Mouse (Mus musculus) midbrain, embryonic 14.5 days (tissue): ENCODE measurements around the gene Per3. TPM values are rescaled to one million over a fixed set of nuclear protein-coding genes. Genes with fewer than 3 reads are reported as not detected.

Source experiments
- ATAC-seq: fragments of 200-750 bp; cut with Nextera tagmentation; 2 replicates; pipeline ENCODE4 v1.8.0; 2017; ENCODE audit warnings: moderate number of reproducible peaks, moderate library complexity; ENCODE audit not compliant: low FRiP score, low TSS enrichment
- DNase-seq: peaks from one replicate; pipeline ENCODE4 v3.0.0-alpha.2; 2015
- H3K27ac ChIP-seq: fragments of 300-500 bp; sonication (generic); replicated peaks from 2 replicates; pipeline ENCODE4 v1.5.1; 2014; ENCODE audit warnings: mild to moderate bottlenecking, low read depth, low read length, moderate library complexity
- H3K27me3 ChIP-seq: fragments of 300-500 bp; sonication (generic); 2 replicates; pipeline ENCODE4 v1.6.1; 2014; ENCODE audit warnings: low read length, control low read depth, mixed read lengths; ENCODE audit not compliant: control insufficient read depth, insufficient read depth
- H3K36me3 ChIP-seq: fragments of 300-500 bp; sonication (generic); 2 replicates; pipeline ENCODE4 v1.6.1; 2014; ENCODE audit warnings: low read length, control low read depth; ENCODE audit not compliant: control insufficient read depth, insufficient read depth
- H3K4me1 ChIP-seq: fragments of 300-500 bp; sonication (generic); 2 replicates; pipeline ENCODE4 v1.6.1; 2014; ENCODE audit warnings: mild to moderate bottlenecking, antibody characterized with exemption, low read length, control low read depth; ENCODE audit not compliant: control insufficient read depth, insufficient read depth
- H3K4me2 ChIP-seq: fragments of 300-500 bp; sonication (generic); 2 replicates; pipeline ENCODE4 v1.6.1; 2014; ENCODE audit warnings: mild to moderate bottlenecking, low read length, moderate library complexity
- H3K4me3 ChIP-seq: fragments of 300-500 bp; sonication (generic); replicated peaks from 2 replicates; pipeline ENCODE4 v1.5.1; 2014; ENCODE audit warnings: low read depth, low read length
- H3K9ac ChIP-seq: fragments of 300-500 bp; sonication (generic); replicated peaks from 2 replicates; pipeline ENCODE4 v1.6.1; 2014; ENCODE audit warnings: mild to moderate bottlenecking, low read length, moderate library complexity
- H3K9me3 ChIP-seq: fragments of 300-500 bp; sonication (generic); 2 replicates; pipeline ENCODE4 v1.6.1; 2016; ENCODE audit warnings: low read length, control low read depth, mixed read lengths; ENCODE audit not compliant: control insufficient read depth
- WGBS: fragments of 180-500 bp; shearing (Covaris S2); extraction: QIAGEN DNeasy Blood & Tissue Kit; methylation state at CpG from one replicate; pipeline ENCODE4 v1.1.7; 2014; 5-methylcytosine and 5-hydroxymethylcytosine counted together
- polyA plus RNA-seq: library from polyadenylated mRNA; unstranded; fragments of >200 nt; fragmentation: Nextera tagmentation; extraction: Ambion mirVana; gene quantifications from 2 replicates; pipeline ENCODE4 v1.2.1, GENCODE M21; 2014

Gene Per3
- polyA plus RNA-seq = 2.3 and 2.5 TPM in 2 replicates

DNA sequence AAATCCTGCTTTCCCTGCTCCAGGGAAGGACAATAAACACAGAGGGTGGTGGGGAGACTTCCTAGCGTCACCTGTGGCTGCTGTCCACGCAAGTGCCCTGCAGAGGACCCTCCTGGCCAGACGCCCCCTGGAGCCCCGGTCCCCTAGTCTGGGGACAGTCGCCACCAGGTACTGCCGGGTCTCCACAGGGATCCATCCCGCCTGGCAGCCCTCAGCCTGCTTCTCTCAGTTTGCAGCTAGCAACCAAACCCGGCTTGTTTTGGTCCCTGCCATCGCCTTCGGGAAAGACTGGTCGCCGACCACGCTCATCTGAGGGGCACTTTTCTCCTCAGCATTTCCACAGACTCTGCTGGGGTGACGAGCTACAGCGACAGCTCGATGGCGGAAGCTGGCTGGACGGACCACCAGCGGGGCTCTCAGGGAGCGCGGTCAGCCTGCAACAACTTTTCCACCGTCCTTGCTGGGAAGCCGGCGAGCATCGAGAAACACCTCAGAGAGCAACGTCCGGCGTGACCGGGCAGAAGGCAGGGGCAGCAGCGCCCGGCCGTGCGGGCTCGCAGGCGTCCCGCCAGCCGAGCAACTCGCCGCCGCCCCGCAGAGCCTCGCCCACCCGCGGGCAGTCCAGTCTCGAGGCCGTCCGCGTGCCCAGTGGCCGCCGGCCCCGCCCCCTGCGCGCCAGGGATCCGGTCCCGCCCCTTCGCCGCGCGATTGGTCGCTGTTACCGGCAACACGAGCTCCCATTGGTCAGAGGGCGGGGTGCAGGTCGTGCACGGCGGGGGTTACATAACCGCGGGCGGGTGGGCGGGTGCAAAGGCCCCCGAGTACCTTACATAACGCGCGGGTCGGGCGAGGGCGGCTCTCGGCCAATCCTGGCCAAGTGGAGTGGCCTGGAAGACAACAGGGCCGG lies at the start of gene Per3:
Per3 (minus strand) TSS at position 629 of the 907 bp plus-strand sequence.
- Histone ChIP-seq H3K9ac (peak within 1 kb of the TSS; percentile 48), H3K27ac (peak within 1 kb of the TSS; percentile 37; the same call in 1 of the 2 replicates), H3K4me2 (peak within 1 kb of the TSS; percentile 98), H3K4me1 (peaks cover 4% of the 10 kb centered on the region; the same call in 1 of the 2 replicates), H3K9me3 (no peaks in the 10 kb centered on the region), H3K4me3 (peak within 1 kb of the TSS; percentile 56), H3K27me3 (peaks cover 9% of the 10 kb centered on the region; the same call in 1 of the 2 replicates), H3K36me3 (peaks cover 25% of the 10 kb centered on the region)
- DNase-seq (peak; percentile 95), ATAC-seq (peak; percentile 96)
- under 1% methylated on average over 78 of the region's 79 CpGs for WGBS

DNA sequence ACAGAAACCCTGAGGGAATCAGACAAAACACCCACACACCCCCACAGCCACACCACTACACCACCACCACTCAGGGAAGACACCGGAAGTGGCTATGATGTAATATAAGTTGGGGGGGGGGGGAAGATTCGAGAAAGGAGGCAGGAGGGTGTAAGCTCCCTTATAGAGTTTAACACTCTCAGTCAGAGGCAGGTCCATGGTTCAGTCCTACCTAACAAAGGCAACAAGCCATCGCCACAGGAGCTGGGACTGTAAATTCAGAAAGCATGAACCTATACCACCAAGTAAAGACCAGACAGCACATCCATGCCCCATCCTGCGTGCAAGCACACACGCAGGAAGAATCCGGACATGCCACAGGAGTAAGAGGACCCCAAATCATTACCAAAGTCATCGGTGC lies 44.8 kb upstream of the Per3 start, which contains the start of gene Gm13090:
Gm13090 (plus strand) TSS at position 301 of the 400 bp plus-strand sequence.
- Histone ChIP-seq H3K36me3 (peaks cover 51% of the 10 kb centered on the region), H3K9me3 (no peaks in the 10 kb centered on the region), H3K9ac (no peak within 1 kb of the TSS), H3K4me1 (peaks cover 3% of the 10 kb centered on the region; the same call in 1 of the 2 replicates), H3K4me3 (no peak within 1 kb of the TSS), H3K4me2 (no peak within 1 kb of the TSS), H3K27ac (no peak within 1 kb of the TSS; the same call in none of the 2 replicates), H3K27me3 (no peaks in the 10 kb centered on the region)
- no peak for ATAC-seq
- no peak for DNase-seq
- WGBS = 92% methylated on average over 7 of the region's 7 CpGs

DNA sequence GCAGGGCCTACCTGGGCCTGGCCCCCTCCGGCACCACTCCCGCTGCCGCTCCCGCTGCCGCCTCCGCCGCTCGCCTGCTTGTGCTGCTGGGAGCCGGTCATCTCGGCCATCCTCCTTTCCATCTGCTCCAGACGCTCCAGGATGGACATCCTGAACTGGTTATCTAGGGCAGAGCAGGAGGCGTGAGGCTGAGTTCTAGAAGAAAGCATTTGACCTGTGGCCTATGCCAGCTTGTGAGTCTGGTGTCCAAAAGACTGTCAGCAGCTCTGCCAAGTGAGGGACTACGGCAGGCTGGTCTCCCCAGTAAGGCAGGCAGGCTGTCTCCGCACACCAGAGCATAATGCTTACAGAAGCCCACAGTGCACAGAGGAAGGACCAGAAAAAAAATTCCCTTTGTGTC lies 44.4 kb upstream of the Per3 start:
- Histone ChIP-seq H3K27me3 (no peaks in the 10 kb centered on the region), H3K4me3 (no peak overlapping the region), H3K9ac (no peak overlapping the region), H3K9me3 (no peaks in the 10 kb centered on the region), H3K4me2 (no peak overlapping the region), H3K4me1 (peaks cover 3% of the 10 kb centered on the region; the same call in 1 of the 2 replicates), H3K27ac (no peak overlapping the region; the same call in 1 of the 2 replicates), H3K36me3 (peaks cover 52% of the 10 kb centered on the region)
- ATAC-seq (no peak), DNase-seq (no peak)
- 96% methylated on average over 14 of the region's 14 CpGs for WGBS

DNA sequence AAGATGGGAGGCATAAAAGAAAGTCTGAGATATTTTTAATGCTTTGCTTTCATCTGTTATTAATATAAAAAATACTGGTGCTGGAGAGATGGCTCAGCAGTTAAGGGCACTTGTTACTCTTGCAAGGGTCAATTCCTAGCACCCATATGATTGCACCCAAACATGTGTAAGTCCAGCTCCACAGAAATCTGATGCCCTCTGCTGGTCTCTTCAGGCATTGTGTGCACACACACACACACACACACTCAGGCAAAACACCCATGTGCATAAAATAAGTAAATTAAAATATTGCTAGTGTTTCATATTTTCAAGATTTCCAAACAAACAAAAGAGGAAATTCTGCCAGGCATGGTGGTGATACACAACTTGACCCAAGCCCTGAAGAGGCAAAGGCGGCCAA lies 42.9 kb upstream of the Per3 start:
- no peak for ATAC-seq
- no peaks in the 10 kb centered on the region for H3K27me3 ChIP-seq
- H3K9me3 ChIP-seq = no peaks in the 10 kb centered on the region
- no peak overlapping the region for H3K4me2 ChIP-seq
- 95% methylated on average over 1 of the region's 1 CpGs for WGBS
- H3K4me3 ChIP-seq = no peak overlapping the region
- no peak overlapping the region for H3K9ac ChIP-seq
- H3K4me1 ChIP-seq = peaks cover 3% of the 10 kb centered on the region; the same call in 1 of the 2 replicates
- DNase-seq = no peak
- no peak overlapping the region for H3K27ac ChIP-seq
- peaks cover 65% of the 10 kb centered on the region for H3K36me3 ChIP-seq

DNA sequence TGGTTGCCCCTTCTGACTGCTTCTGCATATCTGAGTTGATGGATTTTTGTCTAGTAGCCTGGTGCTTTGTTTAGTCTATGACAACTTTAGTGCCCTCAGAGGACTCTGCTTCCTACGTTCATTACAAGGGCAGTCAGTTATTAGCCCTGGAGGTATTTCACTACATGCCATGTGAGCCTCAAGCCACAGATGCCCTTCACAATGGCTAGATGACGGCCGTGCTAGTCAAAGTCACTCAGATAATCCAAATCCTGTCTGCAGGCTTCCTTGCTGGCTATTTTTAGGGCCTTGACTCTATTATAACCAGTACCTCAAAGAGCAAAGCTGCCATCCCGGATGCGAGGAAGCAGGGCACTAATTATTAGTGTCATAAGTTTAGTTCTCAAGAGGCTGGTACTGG lies 38.6 kb upstream of the Per3 start:
- H3K9ac ChIP-seq = no peak overlapping the region
- DNase-seq (no peak), ATAC-seq (no peak)
- H3K9me3 ChIP-seq = no peaks in the 10 kb centered on the region
- H3K4me3 ChIP-seq = no peak overlapping the region
- H3K27me3 ChIP-seq = no peaks in the 10 kb centered on the region
- H3K27ac ChIP-seq = no peak overlapping the region
- no peak overlapping the region for H3K4me2 ChIP-seq
- H3K4me1 ChIP-seq = no peaks in the 10 kb centered on the region
- WGBS = 77% methylated on average over 5 of the region's 5 CpGs
- H3K36me3 ChIP-seq = peaks cover 100% of the 10 kb centered on the region

DNA sequence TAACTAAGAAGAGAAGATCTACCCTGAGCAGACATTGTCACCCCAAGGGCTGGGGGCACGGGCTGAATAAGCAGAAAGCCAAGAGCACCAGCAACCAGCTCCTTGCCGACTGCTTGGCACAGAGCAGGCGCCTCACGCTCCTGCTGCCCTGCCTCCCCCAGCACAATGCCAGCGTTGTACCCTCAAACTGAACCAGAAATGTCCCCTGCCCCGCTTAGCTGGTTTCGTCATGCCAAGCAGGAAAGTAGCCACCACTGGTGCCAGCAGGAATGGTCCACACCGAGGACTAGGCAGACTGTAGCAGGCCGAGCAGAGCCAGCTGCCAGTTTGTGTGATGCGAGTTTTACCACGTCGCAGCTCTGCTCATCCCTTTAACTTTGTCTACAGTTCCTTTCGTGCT lies 37.5 kb upstream of the Per3 start:
- 94% methylated on average over 13 of the region's 13 CpGs for WGBS

DNA sequence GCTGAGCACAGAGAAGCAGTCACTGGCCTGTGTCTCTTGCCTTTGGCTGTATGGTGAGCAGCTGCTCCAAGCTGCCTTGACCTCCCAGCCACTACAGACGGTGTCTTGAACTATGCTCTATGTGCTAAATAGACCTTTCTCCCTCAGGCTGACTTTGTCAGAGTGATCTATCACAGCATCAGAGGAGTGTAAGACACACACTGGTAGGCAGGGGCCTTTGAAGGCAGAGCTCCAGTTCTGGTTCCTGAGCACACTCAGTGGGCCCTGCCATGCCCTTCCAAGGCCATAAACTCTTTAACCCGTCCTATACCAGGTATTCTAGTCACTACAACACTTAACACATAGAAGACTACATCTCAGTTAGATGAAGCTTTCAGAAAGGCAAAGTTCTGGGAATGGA lies 36.9 kb upstream of the Per3 start:
- ATAC-seq = no peak

More for the DNA sequence above, 37.5 kb upstream of the Per3 start:
- Histone ChIP-seq H3K9ac (no peak overlapping the region), H3K4me3 (no peak overlapping the region), H3K36me3 (peaks cover 100% of the 10 kb centered on the region), H3K27me3 (no peaks in the 10 kb centered on the region), H3K9me3 (no peaks in the 10 kb centered on the region), H3K4me2 (no peak overlapping the region), H3K4me1 (no peaks in the 10 kb centered on the region), H3K27ac (no peak overlapping the region)
- DNase-seq = no peak
- no peak for ATAC-seq

DNA sequence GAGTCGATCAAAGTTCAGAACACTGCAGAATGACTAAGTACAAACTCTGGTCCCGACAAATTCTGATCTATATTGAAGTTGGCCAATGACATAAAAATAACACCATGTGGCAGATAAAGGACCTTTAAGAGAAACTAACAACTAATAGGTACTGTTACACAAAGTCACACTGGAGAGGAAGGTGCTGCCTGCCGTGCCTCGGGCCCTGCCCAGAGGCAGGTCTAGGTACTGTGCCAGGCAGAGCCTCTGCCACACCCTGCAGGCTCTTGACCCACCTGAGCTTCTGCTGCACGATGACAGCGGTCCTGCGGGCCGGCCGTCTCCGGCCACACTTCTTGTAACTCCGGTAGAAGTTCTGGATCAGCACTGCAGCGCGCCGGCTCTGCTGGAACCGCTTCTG lies 30.4 kb upstream of the Per3 start:
- H3K27me3 ChIP-seq = no peaks in the 10 kb centered on the region
- no peak for ATAC-seq
- H3K27ac ChIP-seq = no peak overlapping the region
- no peak overlapping the region for H3K9ac ChIP-seq
- 96% methylated on average over 15 of the region's 15 CpGs for WGBS
- no peaks in the 10 kb centered on the region for H3K9me3 ChIP-seq
- H3K4me3 ChIP-seq = no peak overlapping the region
- no peak overlapping the region for H3K4me2 ChIP-seq
- DNase-seq = no peak
- no peaks in the 10 kb centered on the region for H3K4me1 ChIP-seq
- H3K36me3 ChIP-seq = peaks cover 99% of the 10 kb centered on the region

More for the DNA sequence above, 36.9 kb upstream of the Per3 start:
- Histone ChIP-seq H3K9me3 (no peaks in the 10 kb centered on the region), H3K36me3 (peaks cover 100% of the 10 kb centered on the region), H3K4me2 (no peak overlapping the region), H3K27me3 (no peaks in the 10 kb centered on the region), H3K9ac (no peak overlapping the region), H3K4me1 (no peaks in the 10 kb centered on the region), H3K4me3 (no peak overlapping the region), H3K27ac (no peak overlapping the region)
- 87% methylated on average over 2 of the region's 2 CpGs for WGBS
- DNase-seq = no peak
